Mouse (Mus musculus): ENCODE results near the gene Gm49425.
A peak's percentile ranks its signal among the peaks of the same experiment; 100 is the strongest.
"Not testable (repeated sequence)": the region's sequence is repeated elsewhere in the genome, so short reads cannot be mapped to it uniquely, and the experiment has no call there.

Gene Gm49425

GRCm38 (mm10) chr15:101517161-101517560 is at the start of gene Gm49425:
Gene Gm49425, minus strand, starts transcription at chr15:101517261.
- DNase-seq = not testable (repeated sequence)

- no peak for DNase-seq
Measured at GRCm38 (mm10) chr15:101562850-101563249, 45.8 kb upstream of the Gm49425 start, which contains the start of gene Krt90. Gene Krt90, minus strand, starts transcription at chr15:101562950.

DNA sequence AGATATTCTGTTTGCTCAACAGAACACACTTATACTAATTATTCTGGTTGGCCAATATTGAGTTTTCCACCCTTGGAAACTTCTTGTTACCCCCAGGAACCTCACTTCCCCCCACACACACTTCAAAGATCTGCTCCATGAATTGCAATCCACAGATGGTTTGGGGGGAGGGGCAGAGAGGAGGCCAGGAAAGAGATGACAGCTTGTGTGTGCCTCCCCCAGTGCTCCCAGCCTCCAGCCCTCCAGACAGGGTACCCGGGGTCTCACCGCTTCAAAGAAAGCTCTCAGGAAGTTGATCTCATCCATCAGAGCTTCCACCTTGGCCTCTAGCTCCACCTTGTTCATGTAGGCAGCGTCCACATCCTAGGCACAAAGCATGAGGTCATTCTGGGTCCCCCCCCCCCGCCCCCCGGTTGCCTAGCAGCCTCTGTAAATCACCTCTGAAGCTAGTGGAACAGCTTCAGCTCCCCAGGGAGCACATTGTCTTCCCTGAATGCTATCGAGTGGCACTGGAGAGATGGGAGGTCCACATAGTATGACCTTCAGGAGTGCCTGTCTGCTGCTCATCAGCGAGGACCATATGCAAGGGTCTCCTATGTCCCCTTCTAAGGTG is 41.1 kb upstream of the Gm49425 start:
- no peak for DNase-seq

DNA sequence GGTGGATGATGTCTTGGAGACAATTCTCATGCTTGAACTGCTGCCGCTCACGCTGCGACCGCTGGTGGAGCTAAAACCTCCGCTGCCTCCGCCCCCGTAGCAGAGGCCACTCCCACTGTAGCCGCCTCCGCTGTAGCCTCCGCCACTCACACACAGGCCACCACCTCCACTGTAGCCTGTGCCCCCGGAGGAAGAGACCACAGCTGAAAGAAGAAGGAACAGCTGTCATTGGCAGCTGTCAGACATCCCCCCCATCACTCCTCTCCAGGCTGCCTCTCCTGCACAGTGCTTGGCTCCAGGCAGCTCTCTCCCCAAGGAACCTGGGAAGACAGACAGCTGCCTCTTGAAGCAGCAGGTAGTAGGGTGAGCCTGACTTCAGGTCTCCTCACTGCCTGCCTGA is 36.1 kb upstream of the Gm49425 start:
- peak; percentile 9 for DNase-seq

GRCm38 (mm10) chr15:101552188-101552587 is 35.1 kb upstream of the Gm49425 start:
- no peak for DNase-seq

DNA sequence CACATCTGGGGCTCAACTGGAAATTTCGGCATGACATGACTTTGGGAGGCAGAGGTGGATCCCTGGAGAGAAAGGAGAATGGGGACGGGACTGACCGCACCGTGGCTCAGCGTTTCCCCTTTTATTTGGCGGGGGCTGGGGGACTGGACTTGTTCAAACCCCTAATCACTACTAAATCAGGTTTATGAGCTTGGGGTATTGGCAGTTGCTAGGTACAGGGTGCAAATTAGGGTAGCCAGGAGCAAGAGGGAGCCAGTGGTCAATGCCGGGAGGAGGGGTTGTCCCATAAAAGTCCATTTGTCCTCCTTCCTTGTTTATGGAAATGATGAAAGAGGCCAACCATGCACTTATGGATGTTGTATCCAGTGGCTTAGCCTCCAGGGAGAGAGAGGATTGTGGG is 33.5 kb upstream of the Gm49425 start, which contains the start of gene Krt82:
Krt82 (minus strand) TSS at position 101 of the 400 bp plus-strand sequence.
- no peak for DNase-seq

DNA sequence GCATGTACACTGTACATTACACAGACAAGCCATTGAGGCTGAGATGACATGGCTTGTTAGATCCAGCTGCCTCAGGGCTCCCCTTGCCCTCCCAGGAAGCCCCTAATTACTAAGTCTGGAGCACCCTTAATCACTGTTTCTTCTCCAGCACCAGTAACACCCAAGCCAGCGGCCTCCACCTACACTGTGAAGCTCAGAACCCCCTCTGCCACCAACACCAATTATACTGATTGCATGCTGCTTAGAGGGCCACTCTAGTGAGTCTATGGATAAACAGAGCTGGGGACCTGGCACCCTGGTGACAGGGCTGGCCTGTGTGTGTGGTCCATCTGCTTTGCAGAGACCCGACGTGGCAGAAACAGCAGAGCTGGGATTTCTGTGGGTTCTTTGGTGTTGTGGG is 27.4 kb upstream of the Gm49425 start:
- DNase-seq = no peak

DNA sequence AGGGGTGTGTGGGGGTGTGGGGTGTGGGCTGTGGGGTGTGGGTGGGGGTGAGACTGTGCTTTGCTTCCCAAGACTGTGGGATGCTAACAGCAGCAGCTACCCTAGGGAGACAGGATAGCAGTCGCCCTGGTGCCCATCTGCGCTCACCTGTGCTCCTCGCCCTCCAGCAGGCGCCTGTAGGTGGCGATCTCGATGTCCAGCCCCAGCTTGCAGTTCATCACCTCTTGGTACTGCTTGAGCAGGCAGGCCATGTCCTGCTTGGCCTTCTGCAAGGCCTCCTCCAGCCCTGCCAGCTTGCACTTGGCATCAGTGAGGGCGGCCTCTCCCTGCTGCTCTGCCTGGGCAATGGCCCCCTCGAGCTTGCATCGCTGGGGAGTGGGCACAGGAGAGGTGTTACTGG is 25.5 kb upstream of the Gm49425 start:
- DNase-seq = no peak

GRCm38 (mm10) chr15:101538580-101538900 is 21.5 kb upstream of the Gm49425 start:
- no peak for DNase-seq

- no peak for DNase-seq
Measured at GRCm38 (mm10) chr15:101537864-101538579, 21.0 kb upstream of the Gm49425 start.

- DNase-seq = no peak
Measured at GRCm38 (mm10) chr15:101536054-101536850, 19.2 kb upstream of the Gm49425 start.

- DNase-seq = no peak
Measured at GRCm38 (mm10) chr15:101532720-101533119, 15.7 kb upstream of the Gm49425 start, which contains the start of gene Krt84. Gene Krt84, minus strand, starts transcription at chr15:101532820.

GRCm38 (mm10) chr15:101522556-101523232 is 5.6 kb upstream of the Gm49425 start:
- peak; percentile 24 for DNase-seq

DNA sequence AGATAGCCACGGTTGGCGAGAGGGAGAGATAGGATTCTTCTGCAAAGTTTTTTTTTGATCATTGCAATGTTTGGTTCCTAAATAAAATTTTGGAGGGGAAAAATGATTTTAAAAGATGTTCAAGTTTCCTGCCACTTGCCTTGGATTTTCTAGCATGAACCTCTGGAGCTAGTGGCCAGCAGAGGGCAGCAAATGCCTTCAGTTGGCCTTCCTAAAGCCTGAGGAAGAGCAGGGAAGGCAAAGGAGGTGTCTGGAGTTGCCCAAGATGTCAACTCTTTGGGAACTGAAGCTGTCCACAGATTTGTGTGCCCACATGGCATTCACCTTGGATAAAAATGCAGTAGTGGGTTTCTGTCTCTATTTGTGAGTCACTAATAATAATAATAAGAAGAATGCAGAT is 2.7 kb upstream of the Gm49425 start:
- DNase-seq = peak; percentile 78

GRCm38 (mm10) chr15:101508247-101508646 is 8.8 kb downstream of the Gm49425 start:
- no peak for DNase-seq

DNA sequence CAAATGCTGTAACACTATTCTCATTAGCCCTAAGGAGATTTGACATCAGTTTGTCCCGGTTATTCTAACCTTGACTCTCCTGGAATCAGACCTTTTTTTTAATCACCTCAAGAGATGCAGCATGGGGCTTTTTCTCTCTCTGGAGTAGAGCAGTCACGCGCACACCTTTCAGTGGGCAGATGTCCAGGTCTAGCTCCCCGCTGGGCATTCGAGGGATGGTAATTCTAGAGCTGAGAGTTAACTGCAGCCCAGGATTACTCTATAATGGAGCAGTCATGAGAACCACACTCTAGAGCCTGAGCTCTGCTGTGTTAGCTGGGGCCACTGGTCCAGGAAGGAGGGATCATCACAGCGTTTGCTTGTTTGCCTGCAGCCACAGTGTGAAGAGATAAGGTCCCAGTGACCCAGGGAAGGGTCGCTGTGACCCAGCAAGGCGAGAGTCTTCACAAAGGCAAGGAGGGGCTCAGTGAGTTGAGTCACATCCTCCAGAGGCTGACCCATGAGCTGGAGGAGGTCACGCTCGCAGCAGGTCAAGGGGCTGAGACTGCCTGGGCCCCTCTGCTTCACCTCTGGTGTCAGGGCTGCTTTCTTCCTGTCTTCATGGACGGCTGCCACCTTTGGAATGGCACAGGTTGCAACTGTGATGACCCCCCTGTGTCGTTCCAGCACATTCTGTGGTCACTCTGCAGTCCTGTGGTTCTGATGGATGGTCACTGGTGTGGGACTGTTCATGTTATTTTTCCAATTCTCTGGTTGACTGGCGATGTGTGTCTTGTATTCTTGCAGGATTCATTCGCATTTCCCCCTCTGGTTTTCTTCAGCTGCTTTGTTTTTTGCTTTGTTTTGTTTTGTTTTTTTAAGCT is 9.9 kb downstream of the Gm49425 start:
- DNase-seq = peak; percentile 16

GRCm38 (mm10) chr15:101497181-101497580 is 19.9 kb downstream of the Gm49425 start:
- peak; percentile 47 for DNase-seq

DNA sequence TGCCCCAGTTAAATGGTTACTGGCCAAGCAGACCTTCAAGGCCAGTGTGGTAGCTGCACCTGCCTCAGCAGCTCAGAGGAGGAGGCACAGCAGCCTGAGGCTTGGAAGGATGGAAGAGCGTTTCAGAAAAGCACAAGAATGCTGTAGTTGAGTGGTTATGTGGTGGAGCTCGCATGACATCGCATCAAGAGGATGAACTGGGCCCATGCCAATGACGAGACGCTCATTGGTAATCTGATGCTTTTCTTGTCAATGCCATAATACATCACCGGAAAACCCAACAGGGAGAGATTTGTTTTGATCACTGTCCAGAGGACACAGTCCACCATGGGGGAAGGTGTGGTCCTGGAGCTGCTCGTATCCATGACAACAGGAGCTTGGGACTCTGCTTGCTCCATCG is 21.8 kb downstream of the Gm49425 start:
- no peak for DNase-seq

DNA sequence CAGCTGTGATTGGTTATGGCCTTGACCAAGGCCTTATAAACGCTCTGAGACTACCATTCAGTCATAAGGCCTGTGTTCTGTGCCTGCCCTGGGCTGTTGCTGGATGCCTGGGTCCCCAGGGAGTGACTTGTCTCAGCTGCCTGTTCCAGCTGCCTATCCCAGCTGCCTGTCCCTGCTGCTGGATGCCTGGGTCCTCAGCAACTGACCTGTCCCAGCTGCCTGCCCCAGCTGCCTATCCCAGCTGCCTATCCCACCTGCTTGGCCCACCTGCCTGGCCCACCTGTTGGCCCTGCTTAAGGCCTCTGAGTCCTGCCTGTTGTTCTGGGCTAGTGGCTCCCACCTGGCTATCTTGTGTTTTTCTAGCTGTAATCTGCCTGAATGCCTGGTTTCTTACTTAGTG is 22.9 kb downstream of the Gm49425 start:
- DNase-seq = no peak

DNA sequence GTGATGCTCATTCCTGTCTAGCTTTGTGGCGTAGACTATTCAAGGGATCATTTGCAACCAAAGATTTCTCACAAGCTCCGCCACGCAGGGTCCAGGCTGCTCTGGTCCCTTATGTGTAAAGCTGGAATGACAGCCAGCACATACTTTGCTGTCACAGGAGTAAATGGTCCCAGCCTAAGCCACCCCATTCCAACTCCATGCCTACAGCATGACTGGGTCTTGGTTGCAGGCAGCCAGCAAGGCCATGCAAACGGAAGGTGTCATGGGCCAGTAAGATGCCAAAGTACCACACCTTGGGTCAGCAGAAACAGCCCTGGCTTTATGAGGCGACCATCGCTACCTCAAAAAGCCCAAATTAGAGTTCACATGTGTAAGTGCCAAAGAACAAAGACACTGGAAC is 23.3 kb downstream of the Gm49425 start:
- no peak for DNase-seq

DNA sequence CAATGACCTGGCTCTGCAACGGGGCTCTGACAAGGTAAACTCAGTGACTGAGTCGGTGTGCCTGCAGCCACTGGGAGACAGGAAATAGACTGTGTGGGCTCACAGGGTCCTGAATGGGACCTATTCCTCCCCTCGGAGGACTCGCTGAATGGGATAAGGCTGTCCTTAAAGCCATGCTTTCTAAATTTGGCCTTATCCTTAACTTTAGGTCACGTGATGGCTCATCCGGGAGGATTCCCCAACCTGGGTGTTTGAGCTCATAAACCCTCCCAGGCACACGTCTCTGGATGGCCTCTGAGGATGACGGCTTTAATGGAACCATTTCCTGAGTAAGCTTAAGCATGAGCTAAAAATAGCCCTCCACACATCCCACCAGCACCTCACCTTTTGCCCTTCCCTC is 24.3 kb downstream of the Gm49425 start:
- no peak for DNase-seq

- DNase-seq = no peak
Measured at GRCm38 (mm10) chr15:101491431-101491830, 25.6 kb downstream of the Gm49425 start, which contains the start of gene Krt83. Gene Krt83, minus strand, starts transcription at chr15:101491512.
